Mouse (Mus musculus) embryonic facial prominence, embryonic 11.5 days (tissue): Measurements from ENCODE around the gene Myoz1. TPM values are rescaled to one million over a fixed set of nuclear protein-coding genes. Genes with fewer than 3 reads are reported as not detected.
A peak's percentile ranks its signal among the peaks of the same experiment; 100 is the strongest.

Source experiments
- ATAC-seq: fragments of 200-750 bp; cut with Nextera tagmentation; replicated peaks from 2 replicates; pipeline ENCODE4 v1.8.0; 2017; ENCODE audit warnings: low read depth; ENCODE audit not compliant: insufficient number of reproducible peaks, low FRiP score, low TSS enrichment
- DNase-seq: peaks from one replicate; pipeline ENCODE4 v3.0.0-alpha.2; 2015; ENCODE audit warnings: low spot score
- H3K27ac ChIP-seq: fragments of 300-500 bp; sonication (generic); replicated peaks from 2 replicates; pipeline ENCODE4 v1.5.1; 2014; ENCODE audit warnings: mild to moderate bottlenecking, low read depth, low read length, control low read depth
- H3K27me3 ChIP-seq: fragments of 300-500 bp; sonication (generic); 2 replicates; pipeline ENCODE4 v1.6.1; 2014; ENCODE audit warnings: mild to moderate bottlenecking, low read length, moderate library complexity, mixed read lengths; ENCODE audit not compliant: control insufficient read depth, insufficient read depth
- H3K36me3 ChIP-seq: fragments of 300-500 bp; sonication (generic); replicated peaks from 2 replicates; pipeline ENCODE4 v1.6.1; 2014; ENCODE audit warnings: low read depth, mild to moderate bottlenecking, low read length, moderate library complexity, mixed read lengths; ENCODE audit not compliant: control insufficient read depth, insufficient read depth
- H3K4me1 ChIP-seq: fragments of 300-500 bp; sonication (generic); 2 replicates; pipeline ENCODE4 v1.6.1; 2014; ENCODE audit warnings: low read length, mixed read lengths; ENCODE audit not compliant: control insufficient read depth, insufficient read depth
- H3K4me2 ChIP-seq: fragments of 300-500 bp; sonication (generic); 2 replicates; pipeline ENCODE4 v1.6.1; 2014; ENCODE audit warnings: low read depth, mild to moderate bottlenecking, control low read depth, low read length, moderate library complexity
- H3K4me3 ChIP-seq: fragments of 300-500 bp; sonication (generic); 2 replicates; pipeline ENCODE4 v1.5.1; 2014; ENCODE audit warnings: low read depth, low read length, control low read depth
- H3K9ac ChIP-seq: fragments of 300-500 bp; sonication (generic); replicated peaks from 2 replicates; pipeline ENCODE4 v1.6.1; 2014; ENCODE audit warnings: mild to moderate bottlenecking, control low read depth, low read length
- H3K9me3 ChIP-seq: fragments of 300-500 bp; sonication (generic); replicated peaks from 2 replicates; pipeline ENCODE4 v1.6.1; 2016; ENCODE audit warnings: mild to moderate bottlenecking, low read length, inconsistent platforms, mixed read lengths; ENCODE audit not compliant: control insufficient read depth
- WGBS: fragments of 180-500 bp; shearing (Covaris S2); extraction: QIAGEN DNeasy Blood & Tissue Kit; methylation state at CpG from one replicate; pipeline ENCODE4 v1.1.7; 2014; 5-methylcytosine and 5-hydroxymethylcytosine counted together
- polyA plus RNA-seq: library from polyadenylated mRNA; unstranded; fragments of >200 nt; fragmentation: Nextera tagmentation; extraction: Ambion mirVana; gene quantifications from 2 replicates; pipeline ENCODE4 v1.2.1, GENCODE M21; 2014

Gene Myoz1
- polyA plus RNA-seq, 1 experiment from 2014 or later = 0.58 TPM

GRCm38 (mm10) chr14:20696986-20697385 is 40.6 kb upstream of the Myoz1 start:
- Histone ChIP-seq H3K9me3 (no peaks in the 10 kb centered on the region), H3K9ac (0 out of 2 replicates have a peak overlapping the region, but pooled peaks have one; percentile 7), H3K4me1 (peaks cover 3% of the 10 kb centered on the region; the same call in 1 of the 2 replicates), H3K27me3 (no peaks in the 10 kb centered on the region), H3K27ac (no peak overlapping the region), H3K36me3 (peaks cover 4% of the 10 kb centered on the region), H3K4me2 (peak overlapping the region; percentile 73), H3K4me3 (peak overlapping the region; percentile 13)
- no peak for ATAC-seq
- WGBS = 22% methylated on average over 1 of the region's 1 CpGs
- DNase-seq = peak; percentile 61

- peaks cover 4% of the 10 kb centered on the region for H3K36me3 ChIP-seq
- no peaks in the 10 kb centered on the region for H3K27me3 ChIP-seq
- DNase-seq = no peak
- peak overlapping the region; percentile 64 for H3K4me3 ChIP-seq
- H3K4me1 ChIP-seq = no peaks in the 10 kb centered on the region
- ATAC-seq = no peak
- peak overlapping the region; percentile 63 for H3K9ac ChIP-seq
- 13% methylated on average over 27 of the region's 27 CpGs for WGBS
- H3K27ac ChIP-seq = peak overlapping the region; percentile 81
- H3K9me3 ChIP-seq = no peaks in the 10 kb centered on the region
- H3K4me2 ChIP-seq = peak overlapping the region; percentile 73
These were observed 39.6 kb upstream of the Myoz1 start for GRCm38 (mm10) chr14:20695761-20696520.

GRCm38 (mm10) chr14:20694884-20695760 is 38.8 kb upstream of the Myoz1 start, which contains the start of gene Fut11:
Gene Fut11 (plus strand): TSS chr14:20694968.
- Histone ChIP-seq H3K9me3 (no peaks in the 10 kb centered on the region), H3K27ac (peak within 1 kb of the TSS; percentile 81), H3K4me1 (no peaks in the 10 kb centered on the region), H3K4me2 (peak within 1 kb of the TSS; percentile 73), H3K36me3 (peaks cover 4% of the 10 kb centered on the region), H3K27me3 (no peaks in the 10 kb centered on the region), H3K4me3 (peak within 1 kb of the TSS; percentile 64), H3K9ac (peak within 1 kb of the TSS; percentile 63)
- under 1% methylated on average over 110 of the region's 111 CpGs for WGBS
- ATAC-seq = peak; percentile 93
- DNase-seq = peak; percentile 93

GRCm38 (mm10) chr14:20694185-20694883 is 38.0 kb upstream of the Myoz1 start:
- no peaks in the 10 kb centered on the region for H3K27me3 ChIP-seq
- peak overlapping the region; percentile 81 for H3K27ac ChIP-seq
- H3K4me2 ChIP-seq = peak overlapping the region; percentile 73
- DNase-seq (no peak), ATAC-seq (no peak)
- H3K9ac ChIP-seq = peak overlapping the region; percentile 63
- H3K4me3 ChIP-seq = peak overlapping the region; percentile 64
- H3K4me1 ChIP-seq = no peaks in the 10 kb centered on the region
- peaks cover 8% of the 10 kb centered on the region for H3K36me3 ChIP-seq
- no peaks in the 10 kb centered on the region for H3K9me3 ChIP-seq
- 50% methylated on average over 13 of the region's 13 CpGs for WGBS

- ATAC-seq = no peak
- Histone ChIP-seq H3K27ac (no peak overlapping the region), H3K27me3 (no peaks in the 10 kb centered on the region), H3K9ac (no peak overlapping the region), H3K36me3 (peaks cover 15% of the 10 kb centered on the region), H3K4me2 (no peak overlapping the region), H3K4me1 (no peaks in the 10 kb centered on the region), H3K4me3 (no peak overlapping the region), H3K9me3 (no peaks in the 10 kb centered on the region)
- no peak for DNase-seq
- 94% methylated on average over 10 of the region's 10 CpGs for WGBS
These were observed 37.3 kb upstream of the Myoz1 start for GRCm38 (mm10) chr14:20693589-20694101.

GRCm38 (mm10) chr14:20691772-20692171 is 35.4 kb upstream of the Myoz1 start:
- WGBS = 95% methylated on average over 6 of the region's 6 CpGs
- no peak for ATAC-seq
- H3K36me3 ChIP-seq = peaks cover 15% of the 10 kb centered on the region

GRCm38 (mm10) chr14:20689009-20689408 is 32.7 kb upstream of the Myoz1 start:
- Histone ChIP-seq H3K4me1 (no peaks in the 10 kb centered on the region), H3K9me3 (no peaks in the 10 kb centered on the region), H3K4me3 (no peak overlapping the region), H3K4me2 (no peak overlapping the region), H3K9ac (no peak overlapping the region), H3K27ac (no peak overlapping the region), H3K27me3 (no peaks in the 10 kb centered on the region), H3K36me3 (peaks cover 18% of the 10 kb centered on the region)
- ATAC-seq (no peak), DNase-seq (no peak)
- 91% methylated on average over 2 of the region's 2 CpGs for WGBS

More at GRCm38 (mm10) chr14:20691772-20692171, 35.4 kb upstream of the Myoz1 start:
- no peak overlapping the region for H3K4me2 ChIP-seq
- no peaks in the 10 kb centered on the region for H3K27me3 ChIP-seq
- no peak for DNase-seq
- no peak overlapping the region for H3K4me3 ChIP-seq
- H3K4me1 ChIP-seq = no peaks in the 10 kb centered on the region
- no peak overlapping the region for H3K9ac ChIP-seq
- no peaks in the 10 kb centered on the region for H3K9me3 ChIP-seq
- H3K27ac ChIP-seq = no peak overlapping the region
